Comparison of ENCODE assay signal across 28 mouse cellular contexts in genomic region chr3:69150921-69151320, GRCm38 (mm10).
"Had no signal": no experiment of that assay in that cellular context is flagged by ENCODE, and none has a peak within 500 bp of the region (broad histone marks: within the 10 kb centered on the region; RNA-seq: fewer than 3 reads in every experiment).

No protein-coding gene starts in this region.

- H3K4me3 ChIP-seq: embryonic facial prominence, embryonic 10.5 days; embryonic facial prominence, embryonic 12.5 days; embryonic facial prominence, embryonic 13.5 days; embryonic facial prominence, embryonic 15.5 days; erythroblast, embryonic 14.5 days; forebrain, embryonic 10.5 days; forebrain, embryonic 12.5 days; forebrain, embryonic 13.5 days; forebrain, embryonic 15.5 days; gastrocnemius, adult 2 months; heart, adult 2 months had no signal

- H3K36me3 ChIP-seq: embryonic facial prominence, embryonic 10.5 days; embryonic facial prominence, embryonic 12.5 days; embryonic facial prominence, embryonic 13.5 days; embryonic facial prominence, embryonic 15.5 days; forebrain, embryonic 10.5 days; forebrain, embryonic 12.5 days; forebrain, embryonic 15.5 days had no signal

- H3K9ac ChIP-seq: embryonic facial prominence, embryonic 12.5 days; embryonic facial prominence, embryonic 13.5 days; embryonic facial prominence, embryonic 15.5 days; forebrain, embryonic 12.5 days; forebrain, embryonic 13.5 days; forebrain, embryonic 15.5 days; forebrain, postnatal 0 days had no signal

- H3K4me2 ChIP-seq: embryonic facial prominence, embryonic 12.5 days; embryonic facial prominence, embryonic 13.5 days; embryonic facial prominence, embryonic 15.5 days; forebrain, embryonic 12.5 days; forebrain, embryonic 13.5 days; forebrain, embryonic 15.5 days had no signal

- ATAC-seq: forebrain, embryonic 13.5 days; forebrain, embryonic 14.5 days; forebrain, embryonic 15.5 days; forebrain, embryonic 16.5 days; forebrain, postnatal 0 days had no signal

- H3K4me1 ChIP-seq: embryonic facial prominence, embryonic 10.5 days; embryonic facial prominence, embryonic 12.5 days; embryonic facial prominence, embryonic 13.5 days; embryonic facial prominence, embryonic 15.5 days; forebrain, embryonic 10.5 days; forebrain, embryonic 12.5 days; forebrain, embryonic 13.5 days; forebrain, embryonic 15.5 days had no signal

- H3K27me3 ChIP-seq: embryonic facial prominence, embryonic 12.5 days; embryonic facial prominence, embryonic 13.5 days; embryonic facial prominence, embryonic 15.5 days; forebrain, embryonic 12.5 days; forebrain, embryonic 13.5 days; forebrain, embryonic 15.5 days had no signal

- DNase-seq: cerebellum, adult 2 months; cerebellum, adult 8-10 months; cerebellum, adult 9-10 months; cerebellum, adult 9-11 months; cerebellum, postnatal 10 days; cerebellum, postnatal 14 days; cerebellum, postnatal 25 days; cerebellum, postnatal 36 days; embryo, embryonic 11 days; forebrain, postnatal 0 days; gastrocnemius, adult 2 months; gastrocnemius, postnatal 10 days; gastrocnemius, postnatal 14 days; gastrocnemius, postnatal 25 days; gastrocnemius, postnatal 36 days; heart, adult 18-20 months; heart, adult 2 months had no signal

- H3K9me3 ChIP-seq: embryonic facial prominence, embryonic 10.5 days; embryonic facial prominence, embryonic 12.5 days; embryonic facial prominence, embryonic 13.5 days; embryonic facial prominence, embryonic 15.5 days; forebrain, embryonic 10.5 days; forebrain, embryonic 12.5 days; forebrain, embryonic 13.5 days; forebrain, embryonic 15.5 days had no signal

- H3K27ac ChIP-seq: embryonic facial prominence, embryonic 10.5 days; embryonic facial prominence, embryonic 12.5 days; embryonic facial prominence, embryonic 13.5 days; embryonic facial prominence, embryonic 15.5 days; forebrain, embryonic 10.5 days; forebrain, embryonic 12.5 days; forebrain, embryonic 13.5 days; forebrain, embryonic 15.5 days; gastrocnemius, adult 2 months; heart, adult 2 months had no signal
